Mouse (Mus musculus) left cerebral cortex, adult 2 months (tissue): Measurements from ENCODE around the gene Rbm38. TPM values are rescaled to one million over a fixed set of nuclear protein-coding genes. Genes with fewer than 3 reads are reported as not detected.

Experiments used
- DNase-seq, 2 experiments: peaks; one replicate each; pipeline ENCODE4 v3.0.0; 2021 to 2022; ENCODE audit warnings: low spot score in 2 of 2, mixed read lengths in 1 of 2; ENCODE audit errors: extremely low spot score in 1 of 2
- H3K27ac ChIP-seq: fragments of 200-600 bp; 2 replicates; pipeline ENCODE4 v1.8.1; 2022
- H3K4me3 ChIP-seq: fragments of 200-600 bp; 2 replicates; pipeline ENCODE4 v1.8.1; 2022
- CTCF ChIP-seq: fragments of 200-600 bp; IDR thresholded peaks from 2 replicates; pipeline ENCODE4 v1.8.1; 2022; ENCODE audit warnings: antibody characterized with exemption, mild to moderate bottlenecking, moderate library complexity
- intact Hi-C: fragments of 180-260 bp; cut with DNase I; formaldehyde crosslinking; loops from one replicate; pipeline ENCODE4 v1.15.1; 2025
- total RNA-seq, 2 experiments: library from RNA; stranded (reverse); gene quantifications; 2 replicates each; pipeline ENCODE4 v1.2.3; 2021

Rbm38 gene
- total RNA-seq, 2 experiments from 2014 or later: 3.5 to 4.7 TPM

DNA sequence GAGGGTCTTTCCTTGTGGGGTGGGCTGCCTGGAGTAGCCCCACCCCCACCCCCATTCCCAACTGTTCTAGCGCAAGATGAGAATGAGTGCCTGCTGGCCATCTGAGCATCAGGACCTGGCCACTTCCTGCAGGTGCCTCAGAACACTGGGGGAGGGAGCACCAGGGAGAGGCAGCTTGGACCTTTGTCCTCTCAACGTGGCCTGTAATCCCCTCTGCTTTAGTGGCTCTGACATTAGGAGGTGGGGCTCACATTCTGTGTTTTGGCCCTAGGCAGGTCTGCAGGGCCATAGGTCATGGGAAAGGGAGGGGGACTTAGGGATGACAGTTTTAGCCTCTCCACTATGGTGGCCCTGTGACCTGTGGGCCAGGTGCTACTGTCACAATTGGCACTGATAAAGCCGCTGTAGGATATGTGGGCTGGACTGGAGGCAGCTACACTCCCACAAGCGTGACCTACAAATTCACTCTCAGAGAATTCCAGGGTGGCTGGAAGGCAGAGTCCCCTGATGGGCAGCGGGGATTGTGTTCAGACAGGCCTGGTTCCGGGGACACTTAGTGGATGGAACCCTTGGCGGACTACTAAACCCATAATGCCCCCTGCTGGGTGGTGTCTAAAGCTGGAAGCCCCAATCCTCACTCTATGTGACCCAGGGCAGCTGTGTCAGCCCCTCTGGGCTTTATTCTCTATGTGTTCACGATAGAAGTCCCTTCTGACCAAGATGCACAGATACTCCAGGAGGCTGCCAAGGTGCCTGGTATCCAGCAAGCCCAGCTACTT lies 30.5 kb downstream of the Rbm38 start:
- intact Hi-C loops: no loop called here
- Histone ChIP-seq H3K4me3 (no peak overlapping the region), H3K27ac (no peak overlapping the region)
- TF ChIP-seq CTCF: no peak
- no peak for DNase-seq

DNA sequence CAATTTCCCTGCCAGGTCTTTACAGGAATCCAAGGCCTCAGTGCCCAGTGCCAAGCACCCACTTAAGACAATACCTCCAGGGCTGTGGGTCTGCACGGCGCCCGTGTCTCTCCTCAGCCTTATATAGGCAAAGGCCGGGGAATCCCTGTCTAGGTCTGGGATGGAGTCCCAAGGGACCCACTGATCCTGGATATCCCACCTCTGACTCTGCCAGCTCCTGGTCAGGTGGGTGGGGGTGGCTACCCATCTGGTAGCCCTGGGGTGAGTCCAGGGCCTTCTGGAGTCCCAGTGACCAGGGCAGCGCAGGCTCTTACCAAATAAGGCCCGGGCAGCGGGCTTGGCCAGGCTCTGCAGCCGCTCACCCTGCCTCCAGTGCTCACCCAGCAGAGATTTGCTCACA lies 32.6 kb downstream of the Rbm38 start:
- Histone ChIP-seq H3K4me3 (no peak overlapping the region), H3K27ac (no peak overlapping the region)
- TF ChIP-seq CTCF: no peak
- DNase-seq: no peak
- intact Hi-C loops: no loop called here

DNA sequence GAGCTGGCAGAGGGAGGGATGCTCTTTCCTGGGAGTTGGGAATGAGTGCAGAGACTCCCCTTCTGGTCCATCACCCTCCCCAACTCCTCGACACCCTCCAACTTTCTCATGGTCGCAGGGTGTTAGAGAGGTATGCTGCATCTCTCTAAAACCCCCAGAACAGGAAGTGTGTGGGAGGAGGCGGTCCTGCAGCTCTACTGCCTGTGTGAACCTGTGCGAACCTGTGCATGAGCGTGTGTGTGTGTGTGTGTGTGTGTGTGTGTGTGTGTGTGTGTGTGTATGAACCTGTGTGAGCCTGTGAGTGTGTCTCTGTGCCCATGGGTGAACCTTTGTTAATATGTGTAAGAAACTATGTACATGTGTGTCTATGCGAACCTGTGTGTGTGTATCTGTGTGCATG lies 33.5 kb downstream of the Rbm38 start:
- intact Hi-C loops: no loop called here
- H3K27ac ChIP-seq: no peak overlapping the region

DNA sequence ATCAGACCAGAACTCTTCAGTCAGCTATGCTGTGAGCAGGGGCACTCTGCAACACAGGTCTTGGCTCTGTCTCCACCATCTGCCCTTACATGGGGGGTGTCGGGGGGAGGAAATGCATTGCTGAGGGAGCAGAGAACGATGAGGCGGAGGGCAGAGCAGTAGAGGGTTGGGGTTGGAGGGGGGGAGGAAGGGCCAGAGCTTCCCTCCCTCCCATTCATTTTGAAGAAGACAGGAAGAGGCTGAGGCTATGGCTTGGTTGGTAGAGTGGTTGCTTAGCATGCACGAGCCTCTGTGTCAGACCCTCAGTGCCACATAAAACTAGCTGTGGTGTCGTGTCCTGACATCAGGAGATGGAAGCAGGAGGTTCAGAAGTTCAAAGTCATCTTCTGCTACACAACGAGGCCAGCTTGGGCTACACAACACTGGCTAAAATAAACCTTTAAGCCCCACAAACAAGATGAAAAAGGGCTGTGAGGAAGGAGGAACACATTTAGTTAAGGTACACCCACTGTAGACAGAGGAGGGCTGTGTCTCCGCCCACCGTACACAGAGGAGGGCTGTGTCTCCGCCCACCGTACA lies 36.1 kb downstream of the Rbm38 start:
- Histone ChIP-seq H3K27ac (no peak overlapping the region), H3K4me3 (no peak overlapping the region)
- intact Hi-C loops: no loop called here
- DNase-seq: no peak
- TF ChIP-seq CTCF: no peak

More for the DNA sequence above, 33.5 kb downstream of the Rbm38 start:
- DNase-seq: no peak
- no peak overlapping the region for H3K4me3 ChIP-seq
- no peak for TF ChIP-seq CTCF

DNA sequence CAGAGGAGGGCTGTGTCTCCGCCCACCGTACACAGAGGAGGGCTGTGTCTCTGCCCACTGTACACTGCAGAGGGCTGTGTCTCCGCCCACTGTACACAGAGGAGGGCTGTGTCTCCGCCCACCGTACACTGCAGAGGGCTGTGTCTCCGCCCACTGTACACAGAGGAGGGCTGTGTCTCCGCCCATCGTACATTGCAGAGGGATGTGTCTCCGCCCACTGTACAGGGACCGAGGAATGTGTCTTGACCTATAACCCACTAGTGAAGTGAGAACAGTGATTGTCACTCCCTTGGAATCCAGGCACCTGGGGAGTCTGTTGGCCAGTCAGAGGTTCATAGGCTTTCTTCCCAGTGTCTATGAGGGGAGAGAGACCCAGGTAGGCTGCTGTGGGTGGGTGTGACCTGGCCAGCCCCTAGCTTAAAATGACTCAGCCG lies 36.6 kb downstream of the Rbm38 start:
- intact Hi-C loops: no loop called here
- Histone ChIP-seq H3K27ac (no peak overlapping the region), H3K4me3 (no peak overlapping the region)
- no peak for DNase-seq
- TF ChIP-seq CTCF: no peak

DNA sequence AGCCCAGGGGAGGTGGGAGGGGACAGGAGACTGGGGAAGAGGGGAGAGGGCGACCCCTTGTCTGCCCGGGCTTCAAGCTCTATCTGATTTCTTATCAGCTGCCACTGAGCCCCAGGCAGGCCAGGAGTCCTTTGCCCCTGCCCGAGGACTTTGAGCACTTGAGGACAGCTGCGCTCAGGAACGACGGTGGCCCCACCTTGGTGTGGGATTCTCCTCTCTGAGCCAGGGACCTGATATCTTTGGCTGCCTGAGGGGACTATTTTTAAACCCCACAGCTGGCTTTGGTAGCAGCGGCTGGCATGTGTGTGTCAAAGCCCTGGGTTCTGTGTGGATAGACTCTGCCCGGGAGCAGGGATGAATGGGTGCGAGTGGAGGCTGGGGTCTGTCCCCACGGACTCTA lies 37.3 kb downstream of the Rbm38 start:
- DNase-seq: no peak
- intact Hi-C loops: no loop called here
- no peak overlapping the region for H3K4me3 ChIP-seq
- H3K27ac ChIP-seq: no peak overlapping the region
- no peak for TF ChIP-seq CTCF

DNA sequence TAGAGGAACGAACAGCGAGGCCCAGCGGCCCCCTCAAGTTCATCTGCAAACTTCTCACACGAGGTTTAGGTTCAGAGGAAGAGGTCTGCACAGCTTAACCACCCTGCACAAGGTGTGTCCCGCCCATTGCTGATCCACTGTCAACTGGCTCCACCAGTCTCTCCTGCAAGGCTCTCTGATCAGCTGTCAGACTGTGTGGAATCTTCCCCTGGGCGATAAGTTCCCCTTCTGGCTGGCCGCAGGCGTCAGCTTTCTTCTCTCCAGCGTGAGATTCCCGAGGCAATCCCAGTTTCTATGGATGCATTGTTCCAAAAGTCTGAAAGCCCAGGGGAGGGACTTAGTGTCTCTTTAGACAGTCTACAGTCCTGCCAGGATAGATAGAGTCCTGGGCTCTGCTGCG lies 38.0 kb downstream of the Rbm38 start:
- intact Hi-C loops: no loop called here
- DNase-seq: no peak
- Histone ChIP-seq H3K4me3 (no peak overlapping the region), H3K27ac (no peak overlapping the region)
- TF ChIP-seq CTCF: no peak

DNA sequence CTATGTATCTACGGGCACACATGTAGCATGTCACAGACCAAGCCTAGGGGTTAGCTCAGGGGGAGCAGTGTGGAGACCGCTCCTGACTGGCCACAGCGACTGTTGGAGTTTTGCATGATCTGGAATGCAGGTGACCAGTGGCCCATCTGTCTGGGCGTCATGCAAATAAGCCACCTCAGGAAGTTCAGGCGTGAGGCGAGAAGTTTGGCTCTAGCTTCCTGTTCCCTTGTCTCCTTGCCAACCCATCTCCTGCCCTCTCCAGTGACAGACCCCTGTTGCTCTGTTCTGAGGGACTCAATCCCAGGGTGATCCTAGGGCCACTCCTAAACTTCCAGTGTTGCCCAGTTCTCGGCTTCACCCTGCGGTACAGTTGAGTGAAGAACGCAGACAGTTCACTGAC lies 40.2 kb downstream of the Rbm38 start:
- Histone ChIP-seq H3K4me3 (no peak overlapping the region), H3K27ac (no peak overlapping the region)
- no peak for DNase-seq
- intact Hi-C loops: no loop called here
- TF ChIP-seq CTCF: no peak

DNA sequence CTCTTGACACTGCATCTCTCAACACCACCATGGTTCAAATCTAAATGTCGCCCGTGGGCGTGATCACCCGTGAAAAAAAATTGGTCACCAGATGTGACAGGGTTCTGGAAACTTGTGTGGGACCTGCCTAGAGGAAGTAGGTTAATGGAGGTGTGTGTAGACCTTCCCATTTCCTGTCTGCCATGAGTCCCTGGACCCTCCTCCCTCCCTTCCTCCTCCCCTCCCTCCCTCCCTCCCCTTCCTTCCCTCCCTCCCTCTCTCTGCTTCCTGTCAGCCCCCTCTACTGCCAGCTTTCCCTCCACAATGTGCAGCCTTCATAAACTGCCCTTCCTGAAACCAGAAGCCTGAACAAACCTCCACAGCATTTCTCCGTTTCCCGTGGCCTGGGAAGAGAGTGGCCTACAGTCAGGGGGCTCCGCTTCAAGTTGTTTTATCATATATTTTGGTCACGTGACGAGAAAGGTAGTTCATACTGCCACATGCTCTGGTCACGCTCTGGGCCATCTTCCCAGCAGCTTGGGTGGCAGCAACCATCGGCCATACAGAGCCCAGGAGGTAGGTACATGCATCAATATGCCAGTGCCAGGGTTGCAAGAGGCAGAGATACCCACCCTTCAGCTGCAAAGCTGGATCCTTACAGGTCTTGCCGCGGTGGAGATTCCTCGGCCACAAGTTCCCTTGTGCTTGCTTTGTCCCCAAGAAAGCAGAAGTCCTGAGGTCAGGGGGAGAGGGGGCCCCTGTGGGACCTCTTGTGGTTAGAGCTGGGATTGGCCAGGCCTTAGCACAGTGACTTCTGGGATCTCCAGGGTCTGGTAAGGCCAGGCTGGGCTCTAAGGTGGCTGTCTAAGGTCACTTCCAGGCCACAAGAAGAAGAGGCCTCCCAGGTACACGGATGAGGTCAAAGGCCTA lies 41.4 kb downstream of the Rbm38 start:
- intact Hi-C loops: no loop called here
- Histone ChIP-seq H3K27ac (no peak overlapping the region), H3K4me3 (no peak overlapping the region)
- no peak for DNase-seq
- no peak; the same call in none of the 2 replicates for TF ChIP-seq CTCF

DNA sequence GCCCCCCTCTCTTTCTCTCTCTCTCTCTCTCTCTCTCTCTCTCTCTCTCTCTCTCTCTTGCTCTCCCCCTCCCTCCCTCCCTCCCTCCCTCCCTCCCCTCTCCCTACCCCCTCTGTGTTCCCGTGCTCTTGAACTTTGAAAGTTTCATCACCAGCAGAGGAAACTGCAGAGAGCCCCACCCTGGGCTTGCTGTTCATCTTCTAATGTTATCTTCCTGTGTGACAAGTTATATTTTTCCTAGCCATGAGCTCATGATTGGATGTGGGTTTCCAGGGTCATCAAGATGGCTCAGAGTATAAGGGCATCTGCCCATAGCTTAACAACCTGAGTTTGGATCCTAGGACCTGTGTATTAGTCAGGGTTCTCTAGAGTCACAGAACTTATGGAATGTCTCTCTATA lies 42.9 kb downstream of the Rbm38 start:
- intact Hi-C loops: no loop called here
- no peak for DNase-seq
- H3K27ac ChIP-seq: no peak overlapping the region
- H3K4me3 ChIP-seq: no peak overlapping the region
- no peak for TF ChIP-seq CTCF

DNA sequence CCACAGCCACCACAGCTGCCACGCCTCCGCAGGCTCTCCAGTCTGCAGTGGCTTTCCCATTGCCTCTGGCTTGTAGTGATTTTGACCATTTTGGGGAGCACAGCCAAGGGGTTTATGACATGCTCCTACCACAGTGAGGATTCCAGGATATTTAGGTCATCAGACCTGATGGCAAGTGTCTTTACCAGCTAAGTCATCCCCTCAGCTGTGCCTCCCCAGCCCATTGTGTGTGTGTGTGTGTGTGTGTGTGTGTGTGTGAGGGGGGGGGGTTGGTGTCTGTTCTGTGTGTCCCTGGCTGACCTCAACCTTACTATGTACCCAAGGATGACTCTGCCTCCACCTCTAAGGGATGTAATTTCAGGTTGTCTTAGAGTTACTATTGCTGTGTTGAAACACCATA lies 44.6 kb downstream of the Rbm38 start:
- intact Hi-C loops: no loop called here
- TF ChIP-seq CTCF: no peak
- no peak overlapping the region for H3K27ac ChIP-seq

DNA sequence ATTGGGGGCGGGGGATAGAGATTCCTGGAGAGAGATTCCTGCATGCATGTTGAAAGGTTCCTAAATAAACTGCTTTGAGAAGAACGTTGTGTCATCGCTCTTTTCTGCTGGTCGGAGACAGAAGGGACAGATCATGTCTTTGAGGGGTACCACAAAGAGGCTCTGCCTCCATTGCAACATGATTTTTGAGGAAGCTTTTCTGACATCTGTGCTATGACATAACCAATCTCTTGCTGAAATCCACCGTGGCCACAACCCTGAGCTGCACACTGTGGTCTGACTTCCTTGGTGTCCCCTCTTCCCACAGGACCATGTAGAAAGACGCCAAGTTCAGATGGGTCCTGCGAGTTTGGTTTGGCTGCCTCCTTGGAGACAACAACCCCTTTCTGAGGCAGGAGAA lies 52.6 kb downstream of the Rbm38 start:
- H3K4me3 ChIP-seq: no peak overlapping the region
- no peak overlapping the region for H3K27ac ChIP-seq
- intact Hi-C loops: no loop called here
- no peak for DNase-seq
- TF ChIP-seq CTCF: no peak

More for the DNA sequence above, 44.6 kb downstream of the Rbm38 start:
- no peak overlapping the region for H3K4me3 ChIP-seq
- DNase-seq: no peak
